Mouse (Mus musculus): Measurements from ENCODE around the gene Rif1.

DNA sequence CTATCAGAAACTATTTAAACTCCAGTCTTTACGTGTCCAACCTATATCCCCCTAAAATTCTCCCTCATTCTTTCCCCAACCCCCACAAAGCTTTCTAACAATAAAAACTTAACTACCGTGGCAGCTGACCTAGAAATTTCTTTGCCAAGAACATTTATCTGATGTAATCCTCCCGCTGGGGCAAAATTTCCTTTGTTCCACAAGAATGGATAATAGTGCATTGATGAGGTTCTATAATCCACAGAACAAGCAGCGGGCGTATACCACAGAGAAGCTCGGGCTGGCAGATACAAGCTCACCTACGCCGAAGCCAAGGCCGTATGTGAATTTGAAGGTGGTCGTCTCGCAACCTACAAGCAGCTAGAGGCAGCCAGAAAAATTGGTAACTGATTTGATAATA lies 29.1 kb upstream of the Rif1 start:
- TF ChIP-seq POLR2A (IDR thresholded peaks at IDR 0.05; ENCODE audit: extremely low read depth, insufficient read depth, low read length) (no peak), CTCF (IDR thresholded peaks at IDR 0.05; ENCODE audit: low read depth, low read length) (no peak)
